Mouse (Mus musculus): ENCODE measurements around the gene Coa3. TPM values are rescaled to one million over a fixed set of nuclear protein-coding genes. Genes with fewer than 3 reads are reported as not detected.
"Not testable (repeated sequence)": the region's sequence is repeated elsewhere in the genome, so short reads cannot be mapped to it uniquely, and the experiment has no call there.

The Coa3 gene
- polyA plus RNA-seq (2016; fragmentation: Nextera tagmentation; extraction: Ambion mirVana): 227 and 244 TPM in 2 replicates

GRCm38 (mm10) chr11:101278223-101279192 lies at the start of gene Coa3, which contains the start of gene Cntd1:
Coa3 (minus strand) TSS chr11:101279114.
Cntd1 (plus strand) TSS chr11:101279012.
- H3K36me3 ChIP-seq: peaks cover 16% of the 10 kb centered on the region
- 12% methylated on average over 45 of the region's 45 CpGs for WGBS
- peak within 1 kb of the TSS; percentile 93 for H3K27ac ChIP-seq
- peaks cover 43% of the 10 kb centered on the region for H3K27me3 ChIP-seq (ENCODE audit: insufficient read depth, poor library complexity, severe bottlenecking)
- H3K9me3 ChIP-seq: no peaks in the 10 kb centered on the region
- DNase-seq (ENCODE audit: low spot score): peak; percentile 88
- H3K4me3 ChIP-seq: peak within 1 kb of the TSS; percentile 86
- peaks cover 48% of the 10 kb centered on the region for H3K4me1 ChIP-seq (replicated peaks)

DNA sequence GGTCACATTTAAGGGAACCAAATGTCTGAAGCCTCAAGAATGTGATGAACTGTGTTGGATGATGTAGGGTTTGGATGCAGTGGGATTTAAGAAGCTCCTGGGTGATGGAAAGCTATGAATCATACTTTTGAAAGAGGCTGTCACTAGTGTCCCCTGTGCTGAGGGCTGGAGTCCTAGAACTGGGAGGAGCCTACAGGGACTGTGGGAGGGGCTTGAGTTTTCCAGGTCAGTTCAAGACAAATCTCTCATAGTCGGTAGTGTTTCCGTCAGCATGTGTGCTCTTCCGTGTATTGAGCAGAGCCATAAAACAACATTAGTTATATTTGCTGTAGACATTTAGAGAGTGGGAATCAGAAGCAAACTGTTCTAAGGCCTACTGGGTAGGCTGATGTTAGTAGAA lies 48.4 kb upstream of the Coa3 start:
- Histone ChIP-seq H3K27me3 (ENCODE audit: insufficient read depth, poor library complexity, severe bottlenecking) (no peaks in the 10 kb centered on the region), H3K4me3 (no peak overlapping the region), H3K9me3 (no peaks in the 10 kb centered on the region), H3K36me3 (peaks cover 54% of the 10 kb centered on the region), H3K27ac (no peak overlapping the region), H3K4me1 (replicated peaks) (peaks cover 7% of the 10 kb centered on the region; the same call in 1 of the 2 replicates)
- WGBS: 64% methylated on average over 3 of the region's 3 CpGs
- no peak for DNase-seq (ENCODE audit: low spot score)

GRCm38 (mm10) chr11:101326147-101326546 lies 47.2 kb upstream of the Coa3 start:
- Histone ChIP-seq H3K9me3 (no peaks in the 10 kb centered on the region), H3K27ac (no peak overlapping the region), H3K27me3 (ENCODE audit: insufficient read depth, poor library complexity, severe bottlenecking) (no peaks in the 10 kb centered on the region), H3K4me3 (no peak overlapping the region), H3K4me1 (replicated peaks) (peaks cover 7% of the 10 kb centered on the region; the same call in 1 of the 2 replicates), H3K36me3 (peaks cover 66% of the 10 kb centered on the region)
- no peak for DNase-seq (ENCODE audit: low spot score)
- 87% methylated on average over 11 of the region's 11 CpGs for WGBS

DNA sequence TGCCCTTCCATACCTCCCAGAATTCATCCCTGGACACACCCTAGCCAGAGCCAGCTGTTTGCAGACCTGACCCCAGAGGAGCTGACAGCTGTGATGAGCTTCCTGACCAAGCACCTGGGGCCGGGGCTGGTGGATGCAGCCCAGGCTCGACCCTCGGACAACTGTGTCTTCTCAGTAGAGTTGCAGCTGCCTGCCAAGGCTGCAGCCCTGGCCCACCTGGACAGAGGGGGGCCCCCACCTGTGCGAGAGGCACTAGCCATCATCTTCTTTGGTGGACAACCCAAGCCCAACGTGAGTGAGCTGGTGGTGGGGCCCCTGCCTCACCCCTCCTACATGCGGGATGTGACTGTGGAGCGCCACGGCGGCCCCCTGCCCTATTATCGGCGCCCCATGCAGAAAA lies 46.3 kb upstream of the Coa3 start:
- H3K27me3 ChIP-seq (ENCODE audit: insufficient read depth, poor library complexity, severe bottlenecking); DNase-seq (ENCODE audit: low spot score); H3K4me1 ChIP-seq (replicated peaks); H3K27ac ChIP-seq; H3K9me3 ChIP-seq; H3K4me3 ChIP-seq: not testable (repeated sequence)
- peaks cover 75% of the 10 kb centered on the region for H3K36me3 ChIP-seq
- 92% methylated on average over 11 of the region's 11 CpGs for WGBS

DNA sequence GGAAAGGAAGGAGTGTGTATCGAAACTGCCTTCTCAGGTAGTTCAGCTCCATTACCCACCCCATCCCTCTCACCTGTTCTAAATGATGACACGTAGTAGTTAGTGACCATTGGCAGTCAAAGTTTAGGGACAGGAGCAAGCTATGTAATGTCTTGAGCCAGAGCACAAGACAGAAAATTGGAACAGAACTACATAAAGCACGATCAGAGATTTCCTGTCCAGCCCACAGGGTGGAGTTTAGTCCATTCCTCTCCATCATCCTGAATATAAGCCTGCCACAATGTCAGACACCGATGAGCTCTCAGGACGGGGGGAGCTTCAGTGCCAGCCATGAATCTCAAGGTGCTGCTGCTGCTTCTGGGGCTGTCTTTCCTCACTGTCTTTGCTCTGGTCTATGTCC lies 45.8 kb upstream of the Coa3 start, which contains the start of gene Aoc2:
Gene Aoc2, plus strand, starts transcription at position 301 of the 400 bp plus-strand sequence.
- Histone ChIP-seq H3K4me1 (replicated peaks) (no peaks in the 10 kb centered on the region; the same call in 1 of the 2 replicates), H3K27ac (no peak within 1 kb of the TSS), H3K4me3 (no peak within 1 kb of the TSS), H3K27me3 (ENCODE audit: insufficient read depth, poor library complexity, severe bottlenecking) (no peaks in the 10 kb centered on the region), H3K9me3 (no peaks in the 10 kb centered on the region), H3K36me3 (peaks cover 80% of the 10 kb centered on the region)
- no peak for DNase-seq (ENCODE audit: low spot score)
- WGBS: 94% methylated on average over 5 of the region's 5 CpGs

DNA sequence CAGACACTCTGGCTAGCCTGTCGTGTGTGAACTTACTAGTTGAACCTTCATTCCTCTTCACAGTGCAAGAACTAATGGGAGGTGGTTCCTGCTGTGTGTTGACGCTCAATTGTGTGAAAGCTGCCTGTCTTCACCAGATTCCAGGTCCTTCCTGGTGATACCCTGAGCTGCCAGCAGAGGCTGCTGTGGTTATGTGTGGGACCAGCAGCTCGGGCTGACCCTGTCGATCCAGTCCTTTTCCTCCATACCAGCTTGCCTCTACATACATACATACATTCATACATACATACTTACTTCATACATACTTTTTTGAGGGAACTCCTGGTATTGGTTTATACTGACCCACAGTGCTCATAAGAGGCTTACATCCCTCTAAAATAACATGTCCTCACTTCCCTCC lies 44.7 kb upstream of the Coa3 start:
- WGBS: 19% methylated on average over 4 of the region's 4 CpGs
- H3K9me3 ChIP-seq: no peaks in the 10 kb centered on the region
- H3K27ac ChIP-seq: no peak overlapping the region
- no peaks in the 10 kb centered on the region for H3K27me3 ChIP-seq (ENCODE audit: insufficient read depth, poor library complexity, severe bottlenecking)
- H3K4me1 ChIP-seq (replicated peaks): no peaks in the 10 kb centered on the region; the same call in 1 of the 2 replicates
- peaks cover 86% of the 10 kb centered on the region for H3K36me3 ChIP-seq
- no peak overlapping the region; the same call in 1 of the 2 replicates for H3K4me3 ChIP-seq
- peak; percentile 75 for DNase-seq (ENCODE audit: low spot score)

DNA sequence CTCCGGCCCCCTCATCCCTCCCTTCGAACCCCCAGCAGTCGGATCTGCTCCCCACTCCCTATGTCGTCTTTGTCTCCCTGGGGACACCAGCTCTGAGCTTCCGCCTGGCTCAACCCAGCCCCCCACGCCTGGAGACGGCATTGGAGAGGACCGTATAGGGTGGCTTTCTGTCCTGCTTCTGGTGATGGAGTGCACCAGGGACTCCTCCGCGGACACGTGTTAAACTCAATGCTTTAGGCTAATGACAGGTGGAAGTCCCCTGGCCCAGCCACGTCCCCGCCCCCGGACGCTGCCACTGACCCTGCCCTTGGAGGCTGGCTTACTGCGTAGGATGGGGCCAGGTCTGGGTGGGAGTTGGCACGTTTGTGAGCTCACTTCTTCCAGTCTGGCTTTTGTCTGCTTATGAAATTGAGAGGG lies 37.6 kb upstream of the Coa3 start:
- peak overlapping the region; percentile 90 for H3K27ac ChIP-seq
- H3K4me1 ChIP-seq (replicated peaks): peaks cover 17% of the 10 kb centered on the region
- no peaks in the 10 kb centered on the region for H3K9me3 ChIP-seq
- no peaks in the 10 kb centered on the region for H3K27me3 ChIP-seq (ENCODE audit: insufficient read depth, poor library complexity, severe bottlenecking)
- H3K36me3 ChIP-seq: peaks cover 39% of the 10 kb centered on the region
- no peak for DNase-seq (ENCODE audit: low spot score)
- WGBS: under 1% methylated on average over 17 of the region's 17 CpGs
- H3K4me3 ChIP-seq: peak overlapping the region; percentile 94

DNA sequence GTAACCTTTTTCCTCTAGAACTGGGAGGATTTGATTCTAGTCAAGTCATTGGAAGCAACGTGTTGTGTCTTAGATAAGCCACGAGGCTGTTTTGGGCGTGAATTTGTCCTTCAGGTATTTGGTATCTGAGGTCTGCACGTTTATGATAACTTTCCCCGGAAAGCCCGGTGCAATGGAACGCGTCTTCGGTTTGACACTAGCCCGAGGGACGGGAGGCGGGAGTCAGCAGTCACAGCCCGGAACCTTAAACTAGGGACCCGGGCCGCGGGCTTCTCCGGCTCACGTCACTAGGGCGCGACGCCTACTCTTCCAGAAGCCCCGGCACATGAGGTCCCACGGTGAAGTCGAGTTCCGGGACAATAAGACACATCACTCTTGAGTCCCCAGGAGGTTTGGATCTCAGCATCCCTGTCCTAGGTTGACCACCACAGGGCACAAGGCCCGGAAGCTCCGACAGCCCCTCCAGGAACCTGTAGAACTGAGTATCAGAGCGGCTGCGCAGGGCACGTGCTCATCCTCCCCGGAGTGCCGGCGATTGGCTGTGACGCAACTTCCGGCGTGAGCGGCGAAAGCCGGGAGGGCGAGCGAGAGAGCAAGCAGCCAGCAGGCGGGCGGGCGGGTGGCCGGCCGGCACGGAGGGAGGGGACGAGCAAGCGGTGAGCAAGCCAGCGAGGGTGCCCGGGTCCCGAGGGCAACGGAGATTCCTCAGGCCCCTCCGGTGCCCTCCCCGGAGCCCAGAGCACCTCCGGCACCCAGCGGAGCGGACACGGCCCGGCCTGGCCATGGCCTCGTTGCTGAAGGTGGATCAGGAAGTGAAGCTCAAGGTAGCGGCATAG lies 37.0 kb upstream of the Coa3 start, which contains the start of gene Psme3:
Gene Psme3, plus strand, starts transcription at position 549 of the 836 bp plus-strand sequence.
- Histone ChIP-seq H3K27ac (peak within 1 kb of the TSS; percentile 90), H3K4me1 (replicated peaks) (peaks cover 17% of the 10 kb centered on the region), H3K4me3 (peak within 1 kb of the TSS; percentile 94), H3K36me3 (peaks cover 33% of the 10 kb centered on the region), H3K9me3 (no peaks in the 10 kb centered on the region), H3K27me3 (ENCODE audit: insufficient read depth, poor library complexity, severe bottlenecking) (no peaks in the 10 kb centered on the region)
- peak; percentile 96 for DNase-seq (ENCODE audit: low spot score)
- WGBS: under 1% methylated on average over 62 of the region's 62 CpGs

DNA sequence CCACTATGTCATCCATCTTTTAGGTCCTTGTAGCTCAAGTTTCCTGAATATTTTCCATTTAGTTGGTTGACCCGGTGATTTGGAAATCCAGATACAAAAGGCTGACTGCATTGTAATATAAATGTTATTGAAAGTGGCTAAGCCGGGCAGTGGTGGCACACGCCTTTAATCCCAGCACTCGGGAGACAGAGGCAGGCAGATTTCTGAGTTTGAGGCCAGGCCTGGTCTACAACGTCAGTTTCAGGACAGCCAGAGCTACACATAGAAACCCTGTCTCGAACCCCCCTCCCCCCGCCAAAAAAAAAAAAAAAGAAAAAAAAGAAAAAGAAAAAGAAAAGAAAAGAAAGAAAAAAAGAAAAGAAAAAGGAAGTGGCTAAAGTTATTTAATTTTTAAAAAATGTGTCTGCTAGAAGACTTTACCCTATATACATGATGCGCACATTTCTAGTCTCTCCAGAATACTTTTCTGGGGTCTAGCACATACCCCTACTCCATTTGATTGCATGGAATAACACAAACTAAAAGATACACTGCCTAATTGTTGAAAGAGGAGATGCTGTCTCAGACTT lies 36.3 kb upstream of the Coa3 start:
- peak overlapping the region; percentile 90 for H3K27ac ChIP-seq

GRCm38 (mm10) chr11:101314567-101314966 lies 35.7 kb upstream of the Coa3 start:
- Histone ChIP-seq H3K9me3 (no peaks in the 10 kb centered on the region), H3K4me1 (replicated peaks) (peaks cover 17% of the 10 kb centered on the region), H3K27ac (no peak overlapping the region), H3K4me3 (no peak overlapping the region), H3K27me3 (ENCODE audit: insufficient read depth, poor library complexity, severe bottlenecking) (no peaks in the 10 kb centered on the region), H3K36me3 (peaks cover 20% of the 10 kb centered on the region)
- WGBS: 100% methylated on average over 1 of the region's 1 CpGs
- no peak for DNase-seq (ENCODE audit: low spot score)

More for the DNA sequence above, 36.3 kb upstream of the Coa3 start:
- H3K4me3 ChIP-seq: peak overlapping the region; percentile 94
- WGBS: 83% methylated on average over 8 of the region's 8 CpGs
- H3K36me3 ChIP-seq: peaks cover 26% of the 10 kb centered on the region
- peaks cover 17% of the 10 kb centered on the region for H3K4me1 ChIP-seq (replicated peaks)
- no peak for DNase-seq (ENCODE audit: low spot score)
- no peaks in the 10 kb centered on the region for H3K9me3 ChIP-seq
- no peaks in the 10 kb centered on the region for H3K27me3 ChIP-seq (ENCODE audit: insufficient read depth, poor library complexity, severe bottlenecking)

DNA sequence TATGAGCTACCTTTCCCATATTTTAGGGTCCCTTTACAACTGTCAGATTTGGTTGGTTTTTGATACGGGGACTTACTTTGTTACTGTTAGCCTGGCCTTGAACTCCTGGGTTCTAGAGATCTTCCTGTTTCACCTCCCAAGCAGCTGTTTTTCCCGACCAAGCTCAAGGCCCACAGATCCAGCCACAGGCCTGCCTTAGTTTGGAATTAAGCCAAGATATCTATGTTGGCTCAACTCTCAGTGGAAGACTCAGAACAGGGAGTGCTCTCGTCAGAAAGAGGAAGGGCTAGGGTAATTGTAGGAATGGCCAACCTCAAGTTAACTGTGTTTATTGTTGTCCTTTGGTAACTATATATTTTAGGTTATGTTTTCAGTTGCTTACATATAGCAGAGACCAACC lies 33.2 kb upstream of the Coa3 start:
- no peak for DNase-seq (ENCODE audit: low spot score)
- 81% methylated on average over 3 of the region's 3 CpGs for WGBS

DNA sequence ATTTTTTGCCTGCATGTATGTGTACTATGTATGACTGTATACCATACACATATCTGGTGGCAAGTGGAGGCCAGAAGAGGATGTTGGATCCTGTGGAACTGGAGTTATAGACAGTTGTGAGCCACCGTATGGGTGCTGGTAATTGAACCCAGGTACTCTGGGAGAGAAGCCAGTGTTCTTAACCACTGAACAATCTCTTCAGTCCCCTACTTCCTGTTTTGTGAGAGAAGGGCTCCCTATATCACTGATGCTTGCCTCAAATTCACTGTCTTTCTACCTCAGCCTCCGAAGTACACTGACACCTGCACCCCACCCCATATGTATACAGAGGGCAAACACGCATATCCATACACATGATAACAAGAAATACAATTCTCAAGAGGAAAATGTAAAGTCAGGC lies 32.2 kb upstream of the Coa3 start:
- Histone ChIP-seq H3K4me1 (replicated peaks) (0 out of 2 replicates have a peak, but pooled peaks cover 3% of the 10 kb centered on the region), H3K9me3 (no peaks in the 10 kb centered on the region), H3K27me3 (ENCODE audit: insufficient read depth, poor library complexity, severe bottlenecking) (peaks cover 4% of the 10 kb centered on the region; the same call in 1 of the 2 replicates), H3K4me3 (no peak overlapping the region), H3K27ac (no peak overlapping the region), H3K36me3 (no peaks in the 10 kb centered on the region)
- WGBS: 91% methylated on average over 3 of the region's 3 CpGs
- DNase-seq (ENCODE audit: low spot score): no peak

More for the DNA sequence above, 33.2 kb upstream of the Coa3 start:
- peaks cover 9% of the 10 kb centered on the region for H3K4me1 ChIP-seq (replicated peaks)
- no peaks in the 10 kb centered on the region for H3K9me3 ChIP-seq
- peaks cover 4% of the 10 kb centered on the region; the same call in 1 of the 2 replicates for H3K27me3 ChIP-seq (ENCODE audit: insufficient read depth, poor library complexity, severe bottlenecking)
- no peaks in the 10 kb centered on the region for H3K36me3 ChIP-seq
- H3K4me3 ChIP-seq: no peak overlapping the region
- H3K27ac ChIP-seq: no peak overlapping the region
